Mouse (Mus musculus) C2C12 (cell line): ENCODE measurements around the gene Plekhm1.

ENCODE experiments used
- CEBPB ChIP-seq: IDR thresholded peaks from one replicate; pipeline ENCODE4 v1.6.1; 2011; ENCODE audit warnings: low read depth, mild to moderate bottlenecking, control low read depth, moderate library complexity
- CTCF ChIP-seq: IDR thresholded peaks from one replicate; pipeline ENCODE4 v1.5.1; 2011; ENCODE audit not compliant: control insufficient read depth, insufficient read depth, insufficient read length
- MAX ChIP-seq: IDR thresholded peaks from one replicate; pipeline ENCODE4 v1.6.1; 2011; ENCODE audit warnings: mild to moderate bottlenecking, control low read depth
- MYOD1 ChIP-seq: IDR thresholded peaks from one replicate; pipeline ENCODE4 v1.6.1; 2011; ENCODE audit warnings: low read depth; ENCODE audit not compliant: control insufficient read depth, insufficient read length
- MYOG ChIP-seq: IDR thresholded peaks from one replicate; pipeline ENCODE4 v1.6.1; 2011; ENCODE audit not compliant: control insufficient read depth, insufficient read length; ENCODE audit errors: extremely low read depth
- USF1 ChIP-seq: IDR thresholded peaks from one replicate; pipeline ENCODE4 v1.6.1; 2011; ENCODE audit warnings: low read depth, mild to moderate bottlenecking, control low read depth, moderate library complexity

DNA sequence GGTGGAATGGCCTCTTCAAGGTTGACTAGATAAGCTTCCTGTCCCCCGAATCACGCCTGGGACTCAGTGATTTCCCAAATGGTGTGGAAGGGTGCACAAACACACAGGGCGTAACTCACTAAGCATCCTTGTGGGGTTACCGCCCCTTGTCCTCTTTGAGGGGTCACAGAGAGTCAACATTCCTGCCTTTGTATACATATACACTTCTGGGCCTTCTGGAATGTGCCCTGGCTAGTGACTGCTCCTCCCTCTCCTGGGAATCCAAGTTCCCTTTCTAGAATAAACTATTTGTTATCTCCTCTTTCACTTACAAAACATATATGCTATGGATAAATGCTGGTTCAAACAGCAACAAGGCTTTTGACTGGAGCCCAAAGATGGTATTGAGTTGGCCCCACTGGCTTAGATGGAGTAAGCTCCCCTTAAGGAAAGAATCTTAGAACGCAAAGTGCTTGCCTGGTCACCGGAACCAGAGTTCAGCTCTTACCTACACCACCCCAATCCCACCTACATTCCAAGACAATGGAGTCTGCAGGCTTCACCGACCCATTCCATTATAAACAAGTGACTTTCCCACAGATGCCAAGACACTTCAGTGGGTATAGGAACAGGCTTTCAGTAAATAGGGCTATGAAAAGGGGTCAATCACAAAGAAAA, 24.5 kb downstream of the Plekhm1 start:
- TF ChIP-seq CTCF: no peak
- TF ChIP-seq MYOG: no peak
- TF ChIP-seq MAX: no peak
- no peak for TF ChIP-seq USF1
- TF ChIP-seq CEBPB: no peak
- TF ChIP-seq MYOD1: no peak
